Mouse (Mus musculus) kidney, adult 2 months (tissue): Measurements from ENCODE around the gene Atp2c2. TPM values are rescaled to one million over a fixed set of nuclear protein-coding genes. Genes with fewer than 3 reads are reported as not detected.
A peak's percentile ranks its signal among the peaks of the same experiment; 100 is the strongest.

Experiments used
- DNase-seq: peaks from one replicate; pipeline ENCODE4 v3.0.0; 2021
- H3K27ac ChIP-seq: fragments of 200-500 bp; 2 replicates; pipeline ENCODE4 v1.5.1; 2012; ENCODE audit warnings: low read depth, low read length, control low read depth, inconsistent platforms; ENCODE audit not compliant: insufficient read depth
- H3K27me3 ChIP-seq: fragments of 200-500 bp; replicated peaks from 2 replicates; pipeline ENCODE4 v1.6.1; 2012; ENCODE audit warnings: mild to moderate bottlenecking, moderate library complexity, low read length, inconsistent platforms; ENCODE audit not compliant: control insufficient read depth, insufficient read depth
- H3K36me3 ChIP-seq: fragments of 200-500 bp; 2 replicates; pipeline ENCODE4 v1.6.1; 2012; ENCODE audit warnings: mild to moderate bottlenecking, moderate library complexity, low read length, inconsistent platforms; ENCODE audit not compliant: control insufficient read depth, insufficient read depth
- H3K4me1 ChIP-seq: fragments of 200-500 bp; 2 replicates; pipeline ENCODE4 v1.6.1; 2011; ENCODE audit warnings: low read length; ENCODE audit not compliant: control insufficient read depth, insufficient read depth
- H3K4me3 ChIP-seq: fragments of 200-500 bp; 2 replicates; pipeline ENCODE4 v1.5.1; 2011; ENCODE audit warnings: mild to moderate bottlenecking, low read depth, low read length, control low read depth; ENCODE audit not compliant: insufficient read depth
- CTCF ChIP-seq: fragments of 200-500 bp; conservative IDR thresholded peaks from 2 replicates; pipeline ENCODE4 v1.5.1; 2011; ENCODE audit warnings: low read depth, mild to moderate bottlenecking, control low read depth, low read length, moderate library complexity, mixed read lengths; ENCODE audit not compliant: insufficient read depth, insufficient read length
- POLR2A ChIP-seq: fragments of 200-500 bp; IDR thresholded peaks from one replicate; pipeline ENCODE4 v1.6.1; 2011; ENCODE audit warnings: low read depth, low read length, control low read depth
- WGBS: fragments of 180-500 bp; shearing (Covaris S2); methylation state at CpG from one replicate; pipeline ENCODE4 v1.1.7; 2018; 5-methylcytosine and 5-hydroxymethylcytosine counted together
- polyA plus RNA-seq: library from polyadenylated mRNA; depleted of rRNA; stranded (reverse); fragments of >200 nt; gene quantifications from 2 replicates; pipeline ENCODE4 v1.2.3, GENCODE M21; 2012

Atp2c2 gene
- polyA plus RNA-seq, 1 experiment: 0.52 TPM

DNA sequence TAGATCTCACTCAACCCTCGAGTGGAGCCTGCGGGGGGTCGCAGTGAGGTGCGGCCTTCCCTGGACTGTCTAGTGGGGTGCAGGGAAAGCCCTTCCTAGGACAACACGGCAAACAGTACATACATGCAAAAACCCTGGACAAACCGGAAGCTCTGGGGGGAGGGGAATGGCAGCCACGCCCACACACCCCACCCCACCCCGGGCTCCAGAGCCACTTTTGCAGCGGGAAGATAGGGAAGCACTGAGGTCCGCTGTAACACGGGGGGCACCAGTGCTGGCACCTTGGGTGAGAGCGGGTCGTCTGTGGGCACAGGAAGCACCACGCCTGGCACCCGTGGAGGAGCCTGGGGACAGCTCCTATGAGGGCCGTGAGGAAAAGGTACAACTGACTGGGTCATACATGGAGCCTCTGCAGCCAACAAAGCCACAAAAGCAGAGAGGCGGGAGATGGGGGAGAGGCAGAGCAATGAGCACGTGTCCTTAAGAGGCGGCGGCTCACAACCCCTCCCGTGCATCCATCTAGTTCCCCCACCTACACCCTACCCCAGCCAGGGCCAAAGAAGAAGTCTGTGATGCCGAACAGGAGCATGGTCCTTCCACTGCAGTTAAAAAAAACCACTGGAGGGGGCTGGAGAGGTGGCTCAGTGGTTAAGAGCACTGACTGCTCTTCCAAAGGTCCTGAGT, 66.1 kb downstream of the Atp2c2 start:
- Histone ChIP-seq H3K27me3 (no peaks in the 10 kb centered on the region), H3K4me3 (no peak overlapping the region), H3K36me3 (no peaks in the 10 kb centered on the region), H3K27ac (no peak overlapping the region), H3K4me1 (no peaks in the 10 kb centered on the region)
- TF ChIP-seq POLR2A (no peak), CTCF (no peak)
- no peak for DNase-seq
- 84% methylated on average over 22 of the region's 22 CpGs for WGBS

DNA sequence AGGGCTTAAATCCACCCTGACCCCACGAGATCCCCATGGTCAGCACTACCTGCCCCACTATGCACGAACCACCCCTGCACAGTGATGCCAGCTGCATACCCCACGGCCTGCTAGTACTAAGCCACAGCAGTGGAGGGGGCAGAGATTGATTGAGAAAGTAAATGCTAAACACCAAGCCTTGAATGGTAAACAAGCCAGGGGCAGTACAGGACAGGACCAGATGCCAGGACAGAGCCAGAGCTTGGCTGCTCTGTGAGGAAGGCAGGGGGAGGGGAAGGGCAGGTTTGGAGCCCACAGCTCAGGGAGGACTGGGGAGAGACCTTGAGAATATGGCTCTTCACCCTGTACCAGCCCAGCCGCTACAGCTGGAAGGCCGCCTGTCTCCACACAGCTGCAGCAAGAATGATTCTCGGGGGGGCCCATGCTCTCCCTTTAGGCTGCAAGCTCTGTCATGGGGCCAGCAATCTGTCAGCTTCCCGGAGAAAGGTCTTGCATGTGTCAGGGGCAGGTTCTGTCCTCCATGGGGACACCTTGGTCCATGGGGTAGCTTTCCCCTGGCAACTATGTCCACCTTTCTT, 76.9 kb downstream of the Atp2c2 start:
- peaks cover 7% of the 10 kb centered on the region; the same call in 1 of the 2 replicates for H3K4me1 ChIP-seq
- peak overlapping the region; percentile 8; the same call in 1 of the 2 replicates for H3K27ac ChIP-seq
- H3K27me3 ChIP-seq: no peaks in the 10 kb centered on the region
- WGBS: 76% methylated on average over 7 of the region's 7 CpGs
- TF ChIP-seq POLR2A (no peak), CTCF (no peak)
- DNase-seq: peak; percentile 18
- no peak overlapping the region for H3K4me3 ChIP-seq
- no peaks in the 10 kb centered on the region for H3K36me3 ChIP-seq

DNA sequence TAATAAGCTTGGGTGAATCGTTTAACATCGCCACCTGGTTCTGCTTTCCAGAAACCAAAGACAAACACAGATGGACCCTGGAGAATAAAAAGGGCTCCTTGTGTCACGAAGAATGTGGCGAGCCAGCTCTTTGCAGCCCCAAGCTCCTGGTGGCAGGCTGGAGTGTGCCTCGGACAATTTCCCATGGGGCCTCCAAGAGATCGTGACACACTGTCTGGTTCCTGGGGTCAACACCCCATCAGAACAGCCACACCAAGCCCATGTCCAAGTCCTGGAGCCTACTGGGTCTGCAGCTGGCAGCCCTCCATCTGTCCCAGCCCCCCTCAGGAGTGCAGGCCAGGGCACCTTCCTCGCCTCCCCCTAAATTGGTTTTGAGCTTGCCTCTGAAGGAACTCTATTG, 78.0 kb downstream of the Atp2c2 start:
- 5% methylated on average over 7 of the region's 7 CpGs for WGBS
- TF ChIP-seq POLR2A (no peak), CTCF (no peak)
- Histone ChIP-seq H3K36me3 (no peaks in the 10 kb centered on the region), H3K27ac (peak overlapping the region; percentile 91), H3K27me3 (no peaks in the 10 kb centered on the region), H3K4me3 (peak overlapping the region; percentile 73), H3K4me1 (peaks cover 7% of the 10 kb centered on the region; the same call in 1 of the 2 replicates)
- no peak for DNase-seq

DNA sequence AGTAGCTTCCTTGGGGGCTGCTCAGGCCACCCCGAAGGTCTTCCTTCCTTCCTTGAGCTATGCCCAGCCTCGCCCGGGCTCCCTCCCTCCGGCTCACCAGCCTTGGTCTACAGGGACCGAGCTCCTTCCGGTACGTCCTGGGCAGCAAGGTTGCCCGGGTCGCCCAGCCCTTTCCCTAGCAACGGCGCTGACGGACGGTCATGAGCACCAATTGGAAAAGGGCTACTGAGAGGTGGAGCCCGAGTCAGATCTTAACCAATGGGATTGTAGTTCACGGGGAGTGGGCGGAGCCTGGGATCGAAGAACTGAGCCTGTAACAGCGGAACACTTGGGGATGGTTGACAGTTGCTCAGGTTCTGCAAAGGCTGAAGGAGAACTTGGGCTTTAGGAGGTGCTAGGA, 78.5 kb downstream of the Atp2c2 start, which contains the start of gene Tldc1:
Gene Tldc1, minus strand, starts transcription at position 154 of the 400 bp plus-strand sequence.
- H3K36me3 ChIP-seq: no peaks in the 10 kb centered on the region
- H3K4me3 ChIP-seq: peak within 1 kb of the TSS; percentile 73
- no peaks in the 10 kb centered on the region for H3K27me3 ChIP-seq
- DNase-seq: peak; percentile 100
- H3K27ac ChIP-seq: peak within 1 kb of the TSS; percentile 91
- WGBS: under 1% methylated on average over 18 of the region's 18 CpGs
- TF ChIP-seq CTCF: no peak
- peak; percentile 81 for TF ChIP-seq POLR2A
- peaks cover 7% of the 10 kb centered on the region; the same call in 1 of the 2 replicates for H3K4me1 ChIP-seq

DNA sequence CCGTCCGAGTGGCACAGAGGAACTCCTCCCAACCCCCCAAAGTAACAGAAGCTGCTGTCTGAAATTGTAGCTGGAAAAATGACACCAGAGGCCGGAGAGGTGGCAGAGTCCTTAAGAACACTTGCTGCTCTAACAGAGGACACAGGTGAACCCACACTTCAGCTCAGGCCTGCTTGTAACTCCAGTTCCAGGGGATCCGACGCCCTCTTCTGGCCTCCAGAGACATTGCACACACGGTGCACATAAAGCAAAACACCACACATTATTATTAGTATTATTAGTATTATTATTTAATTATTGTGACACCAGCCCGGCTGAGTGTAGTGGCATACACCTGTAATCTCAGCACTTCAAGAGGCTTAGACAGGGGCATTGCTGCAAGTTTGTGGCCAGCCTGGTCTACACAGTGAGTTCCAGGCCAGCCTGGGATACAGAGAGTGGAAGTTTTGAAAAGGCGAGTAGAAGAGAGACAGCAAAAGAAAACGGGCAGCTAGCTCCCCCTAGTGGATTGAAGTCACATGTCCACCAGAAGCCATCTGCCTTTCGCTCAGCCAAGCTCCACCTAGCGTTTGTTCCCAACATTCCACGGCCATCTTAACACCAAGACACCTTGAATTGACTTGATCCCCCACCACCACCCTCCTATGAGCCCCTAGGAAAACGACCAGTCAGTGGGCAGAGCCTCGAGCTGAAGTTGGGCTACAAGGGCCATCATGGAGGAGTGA, 79.4 kb downstream of the Atp2c2 start:
- Histone ChIP-seq H3K36me3 (no peaks in the 10 kb centered on the region), H3K4me3 (no peak overlapping the region), H3K27me3 (no peaks in the 10 kb centered on the region), H3K27ac (no peak overlapping the region), H3K4me1 (peaks cover 7% of the 10 kb centered on the region; the same call in 1 of the 2 replicates)
- 22% methylated on average over 14 of the region's 14 CpGs for WGBS
- peak; percentile 91 for DNase-seq
- TF ChIP-seq POLR2A: no peak
- peak; percentile 99; the same call in 1 of the 2 replicates for TF ChIP-seq CTCF

DNA sequence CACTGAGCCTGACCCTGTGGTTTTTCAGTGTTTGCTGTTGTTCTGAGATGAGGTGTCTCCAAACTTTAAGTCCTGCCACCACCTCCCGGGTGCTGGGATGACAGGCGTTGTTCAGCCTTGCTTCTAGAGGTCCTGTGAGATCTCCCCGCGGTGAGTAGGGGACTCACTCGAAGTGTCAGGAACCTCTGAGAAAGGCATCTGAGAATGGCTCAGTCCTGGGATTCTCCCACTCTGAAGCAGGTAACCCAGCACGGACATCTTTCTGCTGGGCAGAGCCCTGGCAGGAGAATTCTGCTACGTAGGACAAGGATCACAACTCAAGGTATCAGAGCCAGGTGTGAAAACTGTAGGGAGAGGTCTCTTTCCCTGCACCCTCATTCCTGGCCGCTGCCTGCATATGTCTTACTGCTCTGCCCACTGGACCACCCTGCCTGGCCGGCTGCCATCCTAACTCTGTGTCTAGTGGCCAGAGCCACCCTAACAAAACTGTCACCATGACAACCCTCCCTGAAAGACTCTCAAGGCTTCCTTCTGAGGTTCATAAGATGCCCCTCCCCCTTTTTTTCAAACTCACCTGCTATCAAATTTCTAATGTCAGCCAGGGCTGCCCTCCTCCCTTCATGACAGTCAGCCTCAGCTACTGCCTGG, 80.7 kb downstream of the Atp2c2 start:
- Histone ChIP-seq H3K4me3 (no peak overlapping the region), H3K36me3 (no peaks in the 10 kb centered on the region), H3K27ac (no peak overlapping the region), H3K4me1 (peaks cover 7% of the 10 kb centered on the region; the same call in 1 of the 2 replicates), H3K27me3 (no peaks in the 10 kb centered on the region)
- TF ChIP-seq POLR2A (no peak), CTCF (no peak)
- DNase-seq: no peak
- 82% methylated on average over 9 of the region's 9 CpGs for WGBS
